Mouse (Mus musculus) MEL (cell line): ENCODE results near the gene Tmem50a. TPM values are rescaled to one million over a fixed set of nuclear protein-coding genes. Genes with fewer than 3 reads are reported as not detected.

ENCODE experiments used
- DNase-seq: peaks from one replicate; pipeline ENCODE4 v3.0.0; 2011; ENCODE audit warnings: low read depth, low spot score
- H3K27ac ChIP-seq: 2 replicates; pipeline ENCODE4 v1.5.1; 2012; ENCODE audit warnings: low read depth, mild to moderate bottlenecking, control low read depth, low read length, moderate library complexity; ENCODE audit not compliant: control insufficient read depth
- H3K27me3 ChIP-seq, 2 experiments: fragments of 150-350 bp in 1 of 2; sonication (generic) in 1 of 2; 2 replicates each; pipeline ENCODE4 v1.6.1; 2012; ENCODE audit warnings: low read length in 2 of 2, mild to moderate bottlenecking in 2 of 2, improper control_type of control experiment in 1 of 2, moderate library complexity in 1 of 2; ENCODE audit not compliant: insufficient read depth in 2 of 2, control insufficient read depth in 1 of 2
- H3K36me3 ChIP-seq, 2 experiments: 2 replicates each; pipeline ENCODE4 v1.6.1; 2012 to 2014; ENCODE audit warnings: low read length in 2 of 2, improper control_type of control experiment in 1 of 2, inconsistent platforms in 1 of 2, mild to moderate bottlenecking in 1 of 2; ENCODE audit not compliant: insufficient read depth in 2 of 2, control insufficient read depth in 1 of 2
- H3K4me1 ChIP-seq, 2 experiments: fragments of 150-350 bp in 1 of 2; sonication (generic) in 1 of 2; 2 replicates each; pipeline ENCODE4 v1.6.1; 2012; ENCODE audit warnings: low read length in 2 of 2, improper control_type of control experiment in 1 of 2, mild to moderate bottlenecking in 1 of 2; ENCODE audit not compliant: insufficient read depth in 2 of 2, control insufficient read depth in 1 of 2
- H3K4me3 ChIP-seq, 2 experiments: fragments of 150-350 bp in 1 of 2; sonication (generic) in 1 of 2; 2 replicates each; pipeline ENCODE4 v1.5.1; 2012; ENCODE audit warnings: low read depth in 2 of 2, low read length in 2 of 2, mild to moderate bottlenecking in 2 of 2, moderate library complexity in 2 of 2, control low read depth in 1 of 2, improper control_type of control experiment in 1 of 2; ENCODE audit not compliant: control insufficient read depth in 1 of 2, insufficient read depth in 1 of 2
- H3K79me2 ChIP-seq: 2 replicates; pipeline ENCODE4 v1.6.1; 2012; ENCODE audit warnings: mild to moderate bottlenecking, low read length, moderate library complexity; ENCODE audit not compliant: control insufficient read depth, poor library complexity, insufficient read depth
- H3K9ac ChIP-seq: 2 replicates; pipeline ENCODE4 v1.6.1; 2012; ENCODE audit warnings: low read depth, mild to moderate bottlenecking, control low read depth, low read length, moderate library complexity; ENCODE audit not compliant: control insufficient read depth, poor library complexity, severe bottlenecking
- H3K9me3 ChIP-seq: fragments of 150-350 bp; sonication (generic); replicated peaks from 2 replicates; pipeline ENCODE4 v1.6.1; 2012; ENCODE audit warnings: mild to moderate bottlenecking, low read length, improper control_type of control experiment, moderate library complexity; ENCODE audit not compliant: insufficient read depth
- CHD1 ChIP-seq: IDR thresholded peaks from 2 replicates; pipeline ENCODE4 v1.6.1; 2012; ENCODE audit warnings: low read depth, mild to moderate bottlenecking, inconsistent platforms, low read length, improper control_type of control experiment
- ELF1 ChIP-seq: IDR thresholded peaks from 2 replicates; pipeline ENCODE4 v1.6.1; 2014; ENCODE audit warnings: low read depth, mild to moderate bottlenecking, inconsistent platforms, low read length, improper control_type of control experiment, moderate library complexity
- EP300 ChIP-seq, 2 experiments: IDR thresholded peaks; 2 replicates each; pipeline ENCODE4 v1.6.1; 2011; ENCODE audit warnings: improper control_type of control experiment in 2 of 2, low read length in 2 of 2, low read depth in 1 of 2, mild to moderate bottlenecking in 1 of 2
- ETS1 ChIP-seq: IDR thresholded peaks from 2 replicates; pipeline ENCODE4 v1.6.1; 2012; ENCODE audit warnings: low read depth, mild to moderate bottlenecking, inconsistent platforms, low read length, improper control_type of control experiment, moderate library complexity
- HCFC1 ChIP-seq: IDR thresholded peaks from 2 replicates; pipeline ENCODE4 v1.6.1; 2012; ENCODE audit warnings: low read depth, mild to moderate bottlenecking, inconsistent platforms, low read length, improper control_type of control experiment, moderate library complexity
- JUND ChIP-seq: IDR thresholded peaks from 2 replicates; pipeline ENCODE4 v1.6.1; 2011; ENCODE audit warnings: low read depth, mild to moderate bottlenecking, improper control_type of control experiment, low read length
- KAT2A ChIP-seq: conservative IDR thresholded peaks from 2 replicates; pipeline ENCODE4 v1.6.1; 2012; ENCODE audit warnings: low read depth, low read length, improper control_type of control experiment, inconsistent platforms
- MYB ChIP-seq: IDR thresholded peaks from 2 replicates; pipeline ENCODE4 v1.6.1; 2011; ENCODE audit warnings: mild to moderate bottlenecking, low read depth, low read length, improper control_type of control experiment
- MYC ChIP-seq: IDR thresholded peaks from 2 replicates; pipeline ENCODE4 v1.6.1; 2011; ENCODE audit warnings: low read depth, mild to moderate bottlenecking, low read length, improper control_type of control experiment, moderate library complexity
- NELFE ChIP-seq: IDR thresholded peaks from 2 replicates; pipeline ENCODE4 v1.6.1; 2011; ENCODE audit warnings: low read depth, low read length, improper control_type of control experiment
- NRF1 ChIP-seq: IDR thresholded peaks from 2 replicates; pipeline ENCODE4 v1.6.1; 2014; ENCODE audit warnings: low read depth, mild to moderate bottlenecking, inconsistent platforms, low read length, improper control_type of control experiment, moderate library complexity; ENCODE audit not compliant: poor library complexity, insufficient read depth, severe bottlenecking
- POLR2A ChIP-seq, 2 experiments: IDR thresholded peaks; 2 replicates each; pipeline ENCODE4 v1.6.1; 2011 to 2012; ENCODE audit warnings: low read length in 2 of 2, mild to moderate bottlenecking in 2 of 2, control low read depth in 1 of 2, improper control_type of control experiment in 1 of 2, low read depth in 1 of 2, moderate library complexity in 1 of 2; ENCODE audit not compliant: control insufficient read depth in 1 of 2, insufficient read depth in 1 of 2, poor library complexity in 1 of 2
- POLR2AphosphoS2 ChIP-seq: IDR thresholded peaks from 2 replicates; pipeline ENCODE4 v1.6.1; 2011; ENCODE audit warnings: low read length, improper control_type of control experiment
- RCOR1 ChIP-seq: IDR thresholded peaks from 2 replicates; pipeline ENCODE4 v1.6.1; 2012; ENCODE audit warnings: low read depth, mild to moderate bottlenecking, inconsistent platforms, low read length, improper control_type of control experiment
- SIN3A ChIP-seq: IDR thresholded peaks from 2 replicates; pipeline ENCODE4 v1.6.1; 2012; ENCODE audit warnings: low read length, improper control_type of control experiment, inconsistent platforms
- TBP ChIP-seq: IDR thresholded peaks from 2 replicates; pipeline ENCODE4 v1.8.0; 2011; ENCODE audit warnings: low read depth, low read length, improper control_type of control experiment
- TCF12 ChIP-seq: IDR thresholded peaks from 2 replicates; pipeline ENCODE4 v1.6.1; 2014; ENCODE audit warnings: low read depth, mild to moderate bottlenecking, inconsistent platforms, low read length, improper control_type of control experiment, moderate library complexity
- USF2 ChIP-seq, 2 experiments: IDR thresholded peaks; 2 replicates each; pipeline ENCODE4 v1.6.1; 2011 to 2012; ENCODE audit warnings: improper control_type of control experiment in 2 of 2, low read length in 2 of 2, borderline replicate concordance in 1 of 2, inconsistent platforms in 1 of 2, low read depth in 1 of 2, mild to moderate bottlenecking in 1 of 2; ENCODE audit not compliant: insufficient read depth in 1 of 2
- ZC3H11A ChIP-seq: IDR thresholded peaks from 2 replicates; pipeline ENCODE4 v1.6.1; 2012; ENCODE audit warnings: low read depth, mild to moderate bottlenecking, inconsistent platforms, low read length, improper control_type of control experiment
- ZMIZ1 ChIP-seq: IDR thresholded peaks from 2 replicates; pipeline ENCODE4 v1.6.1; 2012; ENCODE audit warnings: low read depth, mild to moderate bottlenecking, inconsistent platforms, low read length, improper control_type of control experiment, moderate library complexity
- ZNF384 ChIP-seq: IDR thresholded peaks from 2 replicates; pipeline ENCODE4 v1.6.1; 2012; ENCODE audit warnings: low read depth, mild to moderate bottlenecking, inconsistent platforms, low read length, improper control_type of control experiment
- polyA plus RNA-seq, 2 experiments: library from polyadenylated mRNA; stranded (reverse) in 1 of 2; unstranded in 1 of 2; fragments of >175 nt in 1 of 2; fragments of >200 nt in 1 of 2; gene quantifications; 2 replicates each; pipeline versions ENCODE4 v1.2.1 to v1.2.4; 2012; ENCODE audit warnings: low replicate concordance in 2 of 2, low read depth in 1 of 2; ENCODE audit not compliant: insufficient read length in 2 of 2, insufficient read depth in 1 of 2, missing spikeins in 1 of 2
- total RNA-seq: library from RNA; depleted of rRNA; stranded (reverse); fragments of 300-350 nt; gene quantifications from 2 replicates; pipeline ENCODE4 v1.2.3, GENCODE M21; 2012

Gene Tmem50a
- total and polyA plus RNA-seq, 3 experiments = 58.5 to 115 TPM; not detected in 1

GRCm38 (mm10) chr4:134919733-134920540 lies 5.1 kb upstream of the Tmem50a start:
- peak overlapping the region; percentile 49 to 67 for H3K4me3 ChIP-seq
- peak overlapping the region; percentile 73 for H3K9ac ChIP-seq
- no peaks in the 10 kb centered on the region for H3K27me3 ChIP-seq
- H3K79me2 ChIP-seq = peaks cover 18% of the 10 kb centered on the region
- no peak for TF ChIP-seq ZC3H11A
- TF ChIP-seq NRF1 = peak; percentile 39; the same call in 1 of the 2 replicates
- TF ChIP-seq JUND = no peak
- no peak for TF ChIP-seq KAT2A
- peak; percentile 93; the same call in 1 of the 2 replicates for TF ChIP-seq TBP
- TF ChIP-seq RCOR1 = peak; percentile 32; the same call in 1 of the 2 replicates
- TF ChIP-seq ETS1 = peak; percentile 33; the same call in 1 of the 2 replicates
- peak; percentile 79 for TF ChIP-seq MYC
- no peak for TF ChIP-seq USF2 (IDR thresholded peaks at IDR 0.05; ENCODE audit: borderline replicate concordance in 1 of 2, insufficient read depth in 1 of 2, low read depth in 1 of 2, low read length in 2 of 2)
- TF ChIP-seq TCF12 = peak; percentile 48
- TF ChIP-seq POLR2A (IDR thresholded peaks at IDR 0.05; ENCODE audit: control insufficient read depth in 1 of 2, insufficient read depth in 1 of 2, low read depth in 1 of 2, low read length in 2 of 2, poor library complexity in 1 of 2) = peak; percentile 39 to 93; a peak in 2 of 4 replicates
- TF ChIP-seq NELFE = peak; percentile 92
- peak; percentile 62 for TF ChIP-seq HCFC1
- peak in 1 of 2 experiments; percentile 52; a peak in 2 of 4 replicates for TF ChIP-seq EP300 (IDR thresholded peaks at IDR 0.05; ENCODE audit: low read depth in 1 of 2, low read length in 2 of 2)
- peak; percentile 94 for TF ChIP-seq POLR2AphosphoS2
- peak; percentile 74 for TF ChIP-seq ELF1
- peak; percentile 57; the same call in 1 of the 2 replicates for TF ChIP-seq MYB
- peak; percentile 67 for TF ChIP-seq SIN3A
- peak; percentile 90 for TF ChIP-seq ZMIZ1
- no peak for TF ChIP-seq ZNF384
- TF ChIP-seq CHD1 = peak; percentile 92; the same call in 1 of the 2 replicates
- H3K36me3 ChIP-seq = peaks cover 5 to 36% of the 10 kb centered on the region in 2 experiments
- peak; percentile 94 for DNase-seq
- H3K27ac ChIP-seq = peak overlapping the region; percentile 97
- peaks cover 36 to 61% of the 10 kb centered on the region in 2 experiments for H3K4me1 ChIP-seq
- no peaks in the 10 kb centered on the region for H3K9me3 ChIP-seq
